Mouse (Mus musculus): Measurements from ENCODE around the gene Cmtm8. TPM values are rescaled to one million over a fixed set of nuclear protein-coding genes. Genes with fewer than 3 reads are reported as not detected.

The Cmtm8 gene
- total RNA-seq (2022): 10 to 100 TPM; 11.5 to 12.5 (median 11.7) TPM

GRCm38 (mm10) chr9:114844017-114844662, at the start of gene Cmtm8:
Gene Cmtm8 (minus strand): TSS chr9:114844156.
- peak; percentile 75 for DNase-seq (ENCODE audit: low spot score)

DNA sequence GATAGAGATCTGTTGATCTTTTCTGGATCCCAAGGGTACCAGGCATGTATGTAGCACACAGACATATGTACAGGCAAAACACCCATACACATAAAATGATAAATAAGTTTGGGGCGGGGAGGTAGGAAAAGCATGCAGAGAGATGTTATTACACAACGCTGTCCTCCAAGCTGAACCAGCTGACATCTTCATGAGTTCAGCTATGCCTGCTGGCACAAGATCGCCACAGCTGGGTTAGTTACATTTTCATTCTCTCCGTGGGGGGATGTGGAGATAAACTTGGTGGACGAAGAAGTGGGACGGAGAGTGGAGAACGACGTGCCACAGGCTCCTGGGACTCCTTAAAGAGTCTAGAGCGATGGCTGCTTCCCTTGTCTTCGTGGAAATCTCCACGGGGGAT, 49.0 kb upstream of the Cmtm8 start:
- no peak for DNase-seq (ENCODE audit: low spot score)

GRCm38 (mm10) chr9:114890377-114890776, 46.4 kb upstream of the Cmtm8 start:
- no peak for DNase-seq (ENCODE audit: low spot score)

DNA sequence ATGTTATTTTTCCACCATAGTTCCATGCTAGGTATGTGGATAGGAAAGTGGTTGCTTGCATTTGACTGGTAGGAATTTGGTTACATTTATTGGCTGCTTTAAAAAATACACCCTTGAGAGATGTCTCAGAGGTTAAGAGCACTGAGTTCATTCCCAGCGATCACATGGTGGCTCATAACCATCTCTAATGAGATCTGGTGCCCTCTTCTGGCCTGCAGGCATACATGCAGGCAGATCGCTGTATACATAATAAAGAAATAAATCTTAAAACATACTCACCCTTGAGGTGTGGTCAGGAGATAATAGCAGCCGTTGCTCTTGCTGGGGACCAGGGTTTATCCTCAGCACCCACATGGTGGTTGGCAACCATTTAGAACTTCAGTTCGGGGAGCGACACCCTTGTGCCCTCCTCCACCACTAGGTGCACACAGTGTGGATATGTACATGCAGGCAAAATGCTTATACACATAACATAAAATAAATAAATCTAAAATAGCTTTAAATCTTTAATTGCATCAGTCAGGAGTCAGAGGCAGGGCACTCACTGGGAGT, 45.0 kb upstream of the Cmtm8 start:
- no peak for DNase-seq (ENCODE audit: low spot score)

- DNase-seq (ENCODE audit: low spot score): no peak
Observed at GRCm38 (mm10) chr9:114887699-114888098, 43.7 kb upstream of the Cmtm8 start.

- DNase-seq (ENCODE audit: low spot score): no peak
Observed at GRCm38 (mm10) chr9:114885991-114886662, 42.2 kb upstream of the Cmtm8 start.

- no peak for DNase-seq (ENCODE audit: low spot score)
Observed at GRCm38 (mm10) chr9:114885564-114885963, 41.6 kb upstream of the Cmtm8 start.

DNA sequence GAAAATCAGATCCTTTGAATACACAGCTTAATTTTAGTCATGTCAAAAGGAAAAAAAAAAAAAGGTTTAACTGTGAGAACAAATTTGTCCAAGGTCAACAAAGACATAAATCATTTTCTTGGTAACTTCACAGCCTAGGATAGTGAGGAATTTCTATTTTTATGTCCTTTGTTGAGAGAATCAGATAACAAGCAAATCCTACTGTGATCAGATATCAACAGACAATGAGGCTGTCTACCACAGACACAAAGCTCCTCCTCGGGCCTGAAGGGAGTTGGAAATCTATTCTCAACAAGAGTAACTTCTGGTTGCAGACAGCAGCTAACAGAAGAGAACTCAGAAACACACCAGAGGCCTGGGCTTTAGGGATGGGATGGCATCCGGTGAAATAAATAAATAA, 38.0 kb upstream of the Cmtm8 start:
- no peak for DNase-seq (ENCODE audit: low spot score)

DNA sequence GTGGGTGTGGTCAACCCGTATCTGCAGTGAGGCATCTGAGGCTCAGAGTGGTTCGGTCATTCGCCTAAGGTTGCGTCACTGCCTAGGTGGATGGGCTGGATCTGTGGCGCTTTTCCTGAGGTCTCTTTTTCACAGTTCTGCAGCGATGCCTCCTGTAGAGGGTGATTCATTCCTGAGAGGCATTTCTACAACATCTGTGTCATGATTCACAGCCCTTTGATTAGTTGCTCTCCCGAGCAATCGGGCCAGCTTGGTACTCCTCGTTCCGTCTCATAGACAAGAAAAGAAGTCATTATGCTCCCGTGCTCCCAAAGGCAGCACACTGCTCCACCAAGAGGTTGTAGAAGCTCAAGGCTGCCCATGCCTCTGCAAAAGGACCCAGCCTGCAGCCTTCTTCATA, 11.4 kb upstream of the Cmtm8 start:
- no peak for DNase-seq (ENCODE audit: low spot score)

DNA sequence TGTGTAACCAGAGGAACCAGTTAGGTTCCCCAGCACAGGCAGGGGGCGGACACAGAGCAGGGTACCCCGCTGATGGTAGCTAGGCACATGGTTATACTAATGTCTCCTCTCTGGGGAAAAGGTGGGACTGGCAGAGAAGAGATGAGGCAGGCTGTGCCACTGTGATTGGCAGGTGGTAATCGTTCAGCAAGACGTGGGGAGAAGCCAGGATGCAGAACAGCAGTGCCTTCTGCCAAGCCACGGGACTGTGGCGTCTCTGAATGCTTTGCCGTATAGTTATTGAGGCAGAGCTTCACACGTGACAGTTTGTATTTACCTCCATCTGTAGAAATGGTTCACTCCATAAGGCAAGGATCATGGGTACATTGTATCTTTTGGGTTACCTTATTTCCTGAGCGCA, 10.7 kb upstream of the Cmtm8 start:
- no peak for DNase-seq (ENCODE audit: low spot score)

GRCm38 (mm10) chr9:114853336-114853735, 9.4 kb upstream of the Cmtm8 start:
- DNase-seq (ENCODE audit: low spot score): no peak

- DNase-seq (ENCODE audit: low spot score): no peak
Observed at GRCm38 (mm10) chr9:114851419-114852190, 7.6 kb upstream of the Cmtm8 start.

DNA sequence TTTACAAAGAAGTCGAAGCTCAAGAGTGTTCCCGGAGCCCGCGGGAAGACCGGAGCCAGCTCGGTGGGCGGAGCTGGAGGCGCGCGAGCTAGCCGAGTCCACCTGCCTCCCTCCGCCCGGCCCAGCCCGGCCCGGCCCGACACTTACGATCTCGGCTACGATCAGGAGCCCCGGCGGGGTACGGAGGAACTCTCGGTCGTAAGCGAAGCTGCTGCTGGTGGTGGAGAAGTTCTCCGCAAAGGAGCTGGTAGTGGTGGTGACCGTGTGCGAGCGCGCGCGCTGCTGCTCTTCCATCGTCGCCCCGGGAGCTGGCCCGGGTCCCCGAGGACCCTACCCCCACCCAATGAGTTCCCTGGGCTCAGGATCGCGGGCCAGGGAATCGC, 331 bp downstream of the Cmtm8 start:
- DNase-seq (ENCODE audit: low spot score): no peak

DNA sequence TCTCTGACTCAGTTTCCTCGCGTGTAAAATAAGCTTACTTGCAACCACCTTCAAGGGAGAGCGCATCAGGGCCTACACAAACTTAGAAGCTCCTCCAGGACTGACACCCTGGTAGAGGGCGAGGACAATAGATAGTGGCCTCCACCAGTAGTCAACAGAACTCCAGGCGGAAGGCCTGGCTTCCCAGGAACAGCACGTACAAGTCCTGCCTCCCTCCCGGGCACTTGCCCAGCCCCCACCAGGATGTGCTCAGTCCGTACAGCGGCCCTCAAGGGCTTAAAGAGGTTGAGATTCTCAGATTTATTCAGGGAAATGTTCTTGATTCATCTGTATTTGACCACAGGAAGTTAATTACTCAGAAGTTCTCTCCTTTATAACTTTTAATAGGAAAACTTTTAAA, 1.1 kb downstream of the Cmtm8 start:
- peak; percentile 45 for DNase-seq (ENCODE audit: low spot score)

- DNase-seq (ENCODE audit: low spot score): no peak
Observed at GRCm38 (mm10) chr9:114842269-114842668, 1.7 kb downstream of the Cmtm8 start.

DNA sequence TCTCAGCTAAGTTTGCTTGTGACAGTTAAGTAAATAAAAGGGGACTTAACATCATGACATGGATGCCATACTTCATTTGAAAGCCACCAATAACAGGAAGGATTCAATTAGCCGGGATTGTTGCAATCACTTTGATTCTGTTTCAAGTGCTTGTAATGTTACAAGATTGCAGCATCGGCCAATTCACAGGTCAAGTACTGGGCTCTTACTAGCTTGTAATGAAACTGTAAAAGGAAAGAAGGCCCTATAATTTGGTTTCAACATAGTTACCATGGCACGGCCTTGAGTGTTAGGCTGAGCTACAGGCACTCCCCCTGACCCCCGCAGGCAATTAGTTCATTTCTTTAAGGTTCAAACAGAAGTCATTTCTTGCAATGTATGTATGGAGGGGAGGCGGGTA, 5.1 kb downstream of the Cmtm8 start:
- DNase-seq (ENCODE audit: low spot score): no peak

DNA sequence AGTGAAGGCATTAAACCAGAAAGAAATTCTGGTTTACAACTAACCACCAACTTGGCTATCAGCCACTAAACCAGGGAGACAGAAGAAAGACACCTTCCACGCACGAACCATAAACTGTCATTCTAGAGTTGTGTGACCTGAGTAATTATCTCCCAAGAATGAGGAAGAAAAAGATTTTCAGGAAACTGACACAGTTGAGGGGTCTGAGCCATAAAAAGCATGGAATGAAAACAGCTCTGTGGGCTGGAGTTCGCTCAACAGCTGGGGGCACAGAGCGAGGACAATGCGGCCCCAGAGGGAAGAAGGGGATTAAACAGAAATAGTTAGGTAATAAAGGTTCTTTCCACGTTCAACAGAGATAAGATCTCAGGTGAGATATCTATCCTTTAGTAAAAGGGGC, 12.4 kb downstream of the Cmtm8 start:
- DNase-seq (ENCODE audit: low spot score): no peak

DNA sequence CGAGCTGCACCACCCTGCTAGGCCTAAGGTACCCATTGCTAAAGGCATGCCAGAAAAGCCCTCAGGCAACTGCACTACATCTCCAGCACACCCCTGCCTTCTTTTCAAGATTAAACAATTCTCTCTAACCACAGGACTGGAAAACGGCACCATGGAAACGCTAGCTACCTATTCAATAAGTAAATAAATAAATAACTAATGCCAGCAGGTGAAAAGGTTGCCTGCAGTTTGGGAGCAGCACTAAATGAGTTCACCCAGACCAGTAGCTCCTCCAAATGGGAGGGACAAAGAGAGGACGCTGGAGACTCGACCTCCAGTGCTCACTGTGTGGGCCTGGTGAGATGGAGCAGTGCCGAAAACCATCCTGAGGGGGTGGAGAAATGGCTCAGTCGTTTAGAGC, 13.6 kb downstream of the Cmtm8 start:
- no peak for DNase-seq (ENCODE audit: low spot score)

- no peak for DNase-seq (ENCODE audit: low spot score)
Observed at GRCm38 (mm10) chr9:114829669-114830068, 14.3 kb downstream of the Cmtm8 start.

DNA sequence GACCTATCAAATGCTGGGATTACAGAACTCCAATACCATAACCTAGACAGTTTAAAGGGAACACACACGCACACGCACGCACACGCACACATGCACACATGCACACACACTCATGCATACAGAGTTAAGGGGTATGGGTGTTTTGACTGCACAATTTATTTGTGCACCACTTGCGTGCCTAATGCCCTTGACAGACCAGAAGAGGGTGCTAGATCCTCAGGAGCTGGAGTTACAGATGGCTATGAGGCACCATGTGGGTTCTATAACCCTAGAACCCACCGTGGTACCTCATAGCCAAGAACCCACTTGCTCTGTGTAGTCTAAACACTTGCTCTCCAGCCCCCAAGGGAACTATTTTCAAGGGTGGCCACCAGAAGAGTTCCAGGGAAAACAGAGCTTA, 15.6 kb downstream of the Cmtm8 start:
- DNase-seq (ENCODE audit: low spot score): no peak

- no peak for DNase-seq (ENCODE audit: low spot score)
Observed at GRCm38 (mm10) chr9:114827242-114827852, 16.6 kb downstream of the Cmtm8 start.

GRCm38 (mm10) chr9:114824166-114824565, 19.8 kb downstream of the Cmtm8 start:
- no peak for DNase-seq (ENCODE audit: low spot score)
